Mouse (Mus musculus) lung, postnatal 0 days (tissue): ENCODE data around the gene Lin7c.

ENCODE experiments used
- CTCF ChIP-seq: IDR thresholded peaks from 2 replicates; pipeline ENCODE4 v1.5.1; 2016; ENCODE audit warnings: antibody characterized with exemption, mild to moderate bottlenecking
- EP300 ChIP-seq: IDR thresholded peaks from 2 replicates; pipeline ENCODE4 v1.6.1; 2016; ENCODE audit warnings: antibody characterized with exemption, mild to moderate bottlenecking, control low read depth

GRCm38 (mm10) chr2:109902869-109903268 lies 12.2 kb downstream of the Lin7c start:
- TF ChIP-seq EP300 (no peak), CTCF (no peak)
